Mouse (Mus musculus): ENCODE data around the gene Coa6.
"Not testable (repeated sequence)": the region's sequence is repeated elsewhere in the genome, so short reads cannot be mapped to it uniquely, and the experiment has no call there.

The Coa6 gene

GRCm38 (mm10) chr8:126422174-126422919 lies at the start of gene Coa6:
Gene Coa6, plus strand, starts transcription at chr8:126422515.
- DNase-seq (ENCODE audit: low read depth, low spot score) = peak; percentile 92

GRCm38 (mm10) chr8:126379580-126379979 lies 42.7 kb upstream of the Coa6 start:
- no peak for DNase-seq (ENCODE audit: low read depth, low spot score)

GRCm38 (mm10) chr8:126380141-126380540 lies 42.2 kb upstream of the Coa6 start:
- no peak for DNase-seq (ENCODE audit: low read depth, low spot score)

- no peak for DNase-seq (ENCODE audit: low read depth, low spot score)
These were observed 41.0 kb upstream of the Coa6 start for GRCm38 (mm10) chr8:126381299-126381698.

- DNase-seq (ENCODE audit: low read depth, low spot score) = no peak
These were observed 40.1 kb upstream of the Coa6 start for GRCm38 (mm10) chr8:126382216-126382615.

- no peak for DNase-seq (ENCODE audit: low read depth, low spot score)
These were observed 39.6 kb upstream of the Coa6 start for GRCm38 (mm10) chr8:126382749-126383148.

- DNase-seq (ENCODE audit: low read depth, low spot score) = no peak
These were observed 34.7 kb upstream of the Coa6 start for GRCm38 (mm10) chr8:126387566-126387965.

- DNase-seq (ENCODE audit: low read depth, low spot score) = no peak
These were observed 30.8 kb upstream of the Coa6 start for GRCm38 (mm10) chr8:126391541-126391940.

GRCm38 (mm10) chr8:126395386-126395785 lies 26.9 kb upstream of the Coa6 start:
- DNase-seq (ENCODE audit: low read depth, low spot score) = no peak

GRCm38 (mm10) chr8:126395917-126396316 lies 26.4 kb upstream of the Coa6 start:
- no peak for DNase-seq (ENCODE audit: low read depth, low spot score)

- DNase-seq (ENCODE audit: low read depth, low spot score) = no peak
These were observed 24.0 kb upstream of the Coa6 start for GRCm38 (mm10) chr8:126398349-126398748.

GRCm38 (mm10) chr8:126404550-126404949 lies 17.8 kb upstream of the Coa6 start:
- DNase-seq (ENCODE audit: low read depth, low spot score) = not testable (repeated sequence)

GRCm38 (mm10) chr8:126405030-126405429 lies 17.3 kb upstream of the Coa6 start:
- DNase-seq (ENCODE audit: low read depth, low spot score) = no peak

GRCm38 (mm10) chr8:126420834-126421233 lies 1.5 kb upstream of the Coa6 start:
- DNase-seq (ENCODE audit: low read depth, low spot score) = no peak

GRCm38 (mm10) chr8:126422920-126423300 lies 595 bp downstream of the Coa6 start:
- DNase-seq (ENCODE audit: low read depth, low spot score) = no peak

- DNase-seq (ENCODE audit: low read depth, low spot score) = no peak
These were observed 1.8 kb downstream of the Coa6 start for GRCm38 (mm10) chr8:126424163-126424562.

GRCm38 (mm10) chr8:126424946-126425345 lies 2.6 kb downstream of the Coa6 start:
- DNase-seq (ENCODE audit: low read depth, low spot score) = no peak

GRCm38 (mm10) chr8:126429635-126430034 lies 7.3 kb downstream of the Coa6 start:
- DNase-seq (ENCODE audit: low read depth, low spot score) = no peak

GRCm38 (mm10) chr8:126433827-126434226 lies 11.5 kb downstream of the Coa6 start:
- no peak for DNase-seq (ENCODE audit: low read depth, low spot score)

GRCm38 (mm10) chr8:126438937-126439336 lies 16.6 kb downstream of the Coa6 start:
- no peak for DNase-seq (ENCODE audit: low read depth, low spot score)

- DNase-seq (ENCODE audit: low read depth, low spot score) = no peak
These were observed 28.8 kb downstream of the Coa6 start for GRCm38 (mm10) chr8:126451158-126451557.

- DNase-seq (ENCODE audit: low read depth, low spot score) = no peak
These were observed 33.1 kb downstream of the Coa6 start for GRCm38 (mm10) chr8:126455383-126455782.

GRCm38 (mm10) chr8:126460274-126460673 lies 38.0 kb downstream of the Coa6 start:
- DNase-seq (ENCODE audit: low read depth, low spot score) = no peak

- no peak for DNase-seq (ENCODE audit: low read depth, low spot score)
These were observed 39.4 kb downstream of the Coa6 start for GRCm38 (mm10) chr8:126461735-126462134.

Data from skeletal muscle tissue, adult 2 months (tissue).